Mouse (Mus musculus) liver, postnatal 0 days (tissue): ENCODE data around the gene Xaf1. TPM values are rescaled to one million over a fixed set of nuclear protein-coding genes. Genes with fewer than 3 reads are reported as not detected.

ENCODE experiments used
- ATAC-seq: fragments of 200-750 bp; cut with Nextera tagmentation; 2 replicates; pipeline ENCODE4 v1.8.0; 2017; ENCODE audit warnings: mild to moderate bottlenecking, moderate library complexity
- DNase-seq: peaks from one replicate; pipeline ENCODE4 v3.0.0-alpha.2; 2016
- H3K27ac ChIP-seq: fragments of 300-500 bp; sonication (generic); 2 replicates; pipeline ENCODE4 v1.5.1; 2014; ENCODE audit warnings: antibody characterized with exemption, moderate library complexity, mild to moderate bottlenecking, low read depth
- H3K27me3 ChIP-seq: fragments of 300-500 bp; sonication (generic); 2 replicates; pipeline ENCODE4 v1.6.1; 2014; ENCODE audit warnings: low read length, control low read depth, mixed read lengths; ENCODE audit not compliant: insufficient read depth
- H3K36me3 ChIP-seq: fragments of 300-500 bp; sonication (generic); replicated peaks from 2 replicates; pipeline ENCODE4 v1.6.1; 2014; ENCODE audit warnings: mild to moderate bottlenecking, control low read depth, low read length, moderate library complexity, mixed read lengths; ENCODE audit not compliant: insufficient read depth
- H3K4me1 ChIP-seq: fragments of 300-500 bp; sonication (generic); 2 replicates; pipeline ENCODE4 v1.6.1; 2014; ENCODE audit warnings: antibody characterized with exemption, mild to moderate bottlenecking, control low read depth; ENCODE audit not compliant: insufficient read depth
- H3K4me2 ChIP-seq: fragments of 300-500 bp; sonication (generic); 2 replicates; pipeline ENCODE4 v1.6.1; 2014; ENCODE audit warnings: low read depth, mild to moderate bottlenecking, low read length, moderate library complexity, mixed read lengths
- H3K4me3 ChIP-seq: fragments of 300-500 bp; sonication (generic); 2 replicates; pipeline ENCODE4 v1.5.1; 2014; ENCODE audit warnings: low read depth, low read length
- H3K9ac ChIP-seq: fragments of 300-500 bp; sonication (generic); replicated peaks from 2 replicates; pipeline ENCODE4 v1.6.1; 2014; ENCODE audit warnings: mild to moderate bottlenecking, moderate library complexity
- H3K9me3 ChIP-seq: fragments of 300-500 bp; sonication (generic); 2 replicates; pipeline ENCODE4 v1.6.1; 2016; ENCODE audit warnings: mild to moderate bottlenecking, control low read depth, low read length, mixed read lengths
- CTCF ChIP-seq: sonication (generic); IDR thresholded peaks from 2 replicates; pipeline ENCODE4 v1.5.1; 2016; ENCODE audit warnings: antibody characterized with exemption, low read depth
- EP300 ChIP-seq: IDR thresholded peaks from 2 replicates; pipeline ENCODE4 v1.6.1; 2016; ENCODE audit warnings: antibody characterized with exemption, low read depth, mild to moderate bottlenecking
- WGBS: fragments of 180-500 bp; shearing (Covaris S2); extraction: QIAGEN DNeasy Blood & Tissue Kit; methylation state at CpG from one replicate; pipeline ENCODE4 v1.1.7; 2014; ENCODE audit not compliant: insufficient replicate concordance; 5-methylcytosine and 5-hydroxymethylcytosine counted together
- polyA plus RNA-seq: library from polyadenylated mRNA; unstranded; fragments of >200 nt; fragmentation: Nextera tagmentation; extraction: Ambion mirVana; gene quantifications from 2 replicates; pipeline ENCODE4 v1.2.1, GENCODE M21; 2015

The Xaf1 gene
- polyA plus RNA-seq, 1 experiment from 2014 or later = 11.7 TPM

DNA sequence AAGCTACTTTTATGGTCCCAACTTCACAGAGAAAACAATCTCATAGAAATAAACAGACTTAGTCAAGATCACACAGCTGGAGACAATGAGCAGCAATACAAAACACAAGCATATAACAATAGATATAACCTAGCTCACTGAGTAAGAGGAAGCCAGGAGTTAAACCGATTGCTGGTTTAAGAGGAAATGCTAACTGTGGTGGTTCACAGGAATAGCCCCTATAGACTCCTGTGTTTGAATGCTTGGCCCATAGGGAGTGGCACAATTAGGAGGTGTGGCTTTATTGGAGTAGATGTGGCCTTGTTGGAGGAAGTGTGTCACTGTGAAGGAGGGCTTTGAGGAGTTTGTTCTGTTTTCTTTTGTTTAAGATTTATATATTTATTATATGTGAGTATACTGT, 50.8 kb downstream of the Xaf1 start:
- WGBS = 20% methylated on average over 1 of the region's 1 CpGs
- 0 out of 2 replicates have a peak, but pooled peaks cover 2% of the 10 kb centered on the region for H3K27me3 ChIP-seq
- H3K4me3 ChIP-seq = no peak overlapping the region
- no peak overlapping the region for H3K27ac ChIP-seq
- H3K4me2 ChIP-seq = no peak overlapping the region
- no peaks in the 10 kb centered on the region for H3K36me3 ChIP-seq
- no peaks in the 10 kb centered on the region for H3K9me3 ChIP-seq
- peaks cover 3% of the 10 kb centered on the region; the same call in 1 of the 2 replicates for H3K4me1 ChIP-seq
- no peak overlapping the region for H3K9ac ChIP-seq
- TF ChIP-seq EP300 = no peak
- no peak for TF ChIP-seq CTCF
- DNase-seq = no peak
- ATAC-seq = no peak

DNA sequence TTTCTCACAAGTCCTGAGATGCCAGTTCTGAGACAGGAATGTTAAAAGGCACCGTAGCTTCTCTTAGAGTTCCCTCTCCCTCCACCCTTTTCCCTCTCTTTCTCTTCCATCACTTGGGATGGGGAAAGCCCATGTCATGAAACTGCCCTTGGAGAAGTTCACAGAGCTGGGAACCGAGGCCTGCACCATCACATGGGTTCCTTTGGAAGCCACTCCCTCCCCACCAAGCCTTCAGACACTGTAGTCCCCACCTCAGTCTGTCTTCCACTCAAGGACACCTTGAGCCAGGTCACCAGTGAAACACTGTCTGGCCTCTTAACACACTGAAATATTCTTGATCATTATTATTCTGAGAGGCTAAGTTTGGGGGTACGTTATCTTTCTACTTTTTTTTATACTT, 51.8 kb downstream of the Xaf1 start:
- ATAC-seq (no peak), DNase-seq (no peak)
- 69% methylated on average over 3 of the region's 3 CpGs for WGBS

DNA sequence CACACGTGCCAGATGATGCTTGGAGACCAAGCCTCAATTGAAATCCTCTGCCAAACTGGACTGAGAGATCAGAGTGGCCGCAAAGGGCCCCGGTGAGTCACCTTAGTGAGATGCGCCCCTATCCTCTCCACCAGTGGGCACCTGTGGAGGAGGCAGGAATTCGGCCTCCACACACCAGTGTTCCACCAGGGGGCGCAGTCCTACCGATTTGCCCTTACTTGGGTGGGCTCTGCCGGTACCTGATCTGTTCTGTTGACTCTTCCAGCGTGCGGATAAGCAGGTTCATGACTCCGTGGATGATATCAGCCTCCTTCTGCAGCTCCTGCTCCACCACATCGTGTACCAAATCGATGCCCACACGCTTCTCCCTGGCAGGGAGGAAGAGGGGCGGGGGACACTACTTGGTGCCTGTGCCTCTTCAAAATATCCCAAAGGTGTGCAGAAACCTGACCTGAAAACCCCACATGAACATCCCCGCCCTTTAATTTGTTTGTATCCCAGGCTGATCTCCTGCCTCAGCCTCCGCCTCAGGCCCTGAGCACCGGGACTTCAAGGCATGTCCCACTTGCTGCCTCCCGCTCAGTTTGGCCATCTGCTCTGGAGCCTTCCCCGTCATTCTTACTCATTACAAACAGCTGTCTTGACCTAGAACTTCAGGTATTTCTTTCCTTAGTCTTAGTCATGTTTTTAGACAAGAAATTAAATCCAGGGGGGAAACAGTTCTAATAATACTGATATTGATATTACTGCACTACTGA, 53.7 kb downstream of the Xaf1 start:
- no peaks in the 10 kb centered on the region for H3K9me3 ChIP-seq
- H3K36me3 ChIP-seq = no peaks in the 10 kb centered on the region
- H3K4me3 ChIP-seq = no peak overlapping the region
- no peak overlapping the region for H3K9ac ChIP-seq
- TF ChIP-seq CTCF (peak; percentile 92), EP300 (no peak)
- peak; percentile 81 for DNase-seq
- H3K4me1 ChIP-seq = peaks cover 3% of the 10 kb centered on the region; the same call in 1 of the 2 replicates
- no peak overlapping the region for H3K27ac ChIP-seq
- ATAC-seq = no peak
- 0 out of 2 replicates have a peak, but pooled peaks cover 2% of the 10 kb centered on the region for H3K27me3 ChIP-seq
- H3K4me2 ChIP-seq = peak overlapping the region; percentile 23; the same call in 1 of the 2 replicates
- 24% methylated on average over 20 of the region's 20 CpGs for WGBS

More for the DNA sequence above, 51.8 kb downstream of the Xaf1 start:
- Histone ChIP-seq H3K9me3 (no peaks in the 10 kb centered on the region), H3K4me3 (no peak overlapping the region), H3K27me3 (0 out of 2 replicates have a peak, but pooled peaks cover 2% of the 10 kb centered on the region), H3K27ac (no peak overlapping the region), H3K9ac (no peak overlapping the region), H3K36me3 (no peaks in the 10 kb centered on the region), H3K4me2 (no peak overlapping the region), H3K4me1 (peaks cover 3% of the 10 kb centered on the region; the same call in 1 of the 2 replicates)
- TF ChIP-seq CTCF (no peak), EP300 (no peak)

DNA sequence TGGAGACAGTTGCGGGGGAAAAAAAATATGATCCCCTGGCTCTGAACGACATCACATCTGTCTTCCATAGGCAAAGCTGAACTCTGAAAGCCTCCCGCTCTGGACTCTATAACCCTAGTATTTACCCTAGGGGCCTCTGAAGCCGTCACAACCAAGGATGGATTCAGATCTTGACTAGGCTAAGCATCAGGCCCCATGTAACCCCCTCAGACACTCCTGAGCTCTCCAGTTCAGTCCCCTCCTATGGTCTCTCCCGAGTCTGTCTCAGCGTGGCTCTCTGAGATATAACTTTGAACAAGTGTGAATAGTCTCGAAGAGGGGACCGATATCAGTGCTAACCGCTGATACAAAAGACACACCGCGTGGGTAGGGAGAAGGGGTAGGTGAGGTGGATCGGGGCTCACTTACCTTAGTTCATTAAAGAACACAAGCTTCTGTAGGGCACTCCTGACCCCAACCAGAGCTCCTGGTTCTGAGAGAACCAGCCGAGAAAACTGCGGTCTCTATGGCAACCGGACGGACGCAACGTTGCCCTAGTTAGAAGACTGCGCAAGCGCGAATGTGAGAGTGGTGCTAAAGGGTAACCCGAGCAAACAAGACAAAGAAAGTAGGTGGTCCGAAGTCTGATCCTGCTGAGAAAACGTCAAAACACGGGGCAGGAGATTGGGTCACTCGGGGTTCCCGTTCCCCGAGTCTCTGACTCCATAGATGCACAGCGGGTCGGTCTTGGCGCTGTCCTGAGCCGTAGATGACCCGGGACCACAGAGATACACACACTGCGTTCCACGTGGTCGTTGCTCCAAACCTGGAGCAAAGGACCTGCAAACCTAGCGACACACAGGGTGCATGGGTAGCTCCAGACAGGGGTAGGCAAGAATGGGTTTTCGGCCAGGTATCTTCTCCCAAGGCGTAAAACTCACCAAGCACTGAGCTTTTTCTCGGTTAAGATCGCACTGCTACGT, 60.2 kb downstream of the Xaf1 start:
- Histone ChIP-seq H3K9ac (peak overlapping the region; percentile 30; the same call in 1 of the 2 replicates), H3K4me1 (peaks cover 8% of the 10 kb centered on the region)
- ATAC-seq = peak; percentile 64; the same call in 1 of the 2 replicates

DNA sequence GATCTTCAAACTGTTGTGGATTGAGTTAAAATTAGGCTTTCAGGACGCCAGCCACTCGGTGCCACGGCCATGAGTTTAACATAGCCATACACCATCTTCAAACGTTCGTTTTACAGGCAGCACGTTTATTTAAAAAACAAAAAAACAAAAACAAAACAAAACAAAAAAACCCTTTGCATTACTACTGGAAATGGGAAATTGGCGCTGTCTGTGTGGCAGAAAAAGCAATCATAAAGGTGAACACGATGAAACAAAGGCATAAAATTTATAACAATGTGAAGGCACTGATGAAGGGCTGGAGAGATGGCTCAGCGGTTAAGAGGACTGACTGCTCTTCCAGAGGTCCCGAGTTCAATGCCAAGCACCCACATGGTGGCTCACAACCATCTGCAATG, 60.9 kb downstream of the Xaf1 start, which contains the start of gene Tekt1:
Gene Tekt1, minus strand, starts transcription at position 96 of the 395 bp plus-strand sequence.
- Histone ChIP-seq H3K27ac (no peak within 1 kb of the TSS), H3K9ac (peak within 1 kb of the TSS; percentile 30; the same call in 1 of the 2 replicates), H3K4me1 (peaks cover 8% of the 10 kb centered on the region), H3K36me3 (no peaks in the 10 kb centered on the region), H3K4me3 (peak within 1 kb of the TSS; percentile 32), H3K27me3 (0 out of 2 replicates have a peak, but pooled peaks cover 6% of the 10 kb centered on the region), H3K4me2 (peak within 1 kb of the TSS; percentile 79), H3K9me3 (no peaks in the 10 kb centered on the region)
- 29% methylated on average over 10 of the region's 10 CpGs for WGBS
- no peak for ATAC-seq
- no peak for DNase-seq
- TF ChIP-seq CTCF = no peak
- TF ChIP-seq EP300 = no peak

More for the DNA sequence above, 60.2 kb downstream of the Xaf1 start:
- H3K36me3 ChIP-seq = no peaks in the 10 kb centered on the region
- H3K4me3 ChIP-seq = peak overlapping the region; percentile 32
- no peak overlapping the region for H3K27ac ChIP-seq
- H3K27me3 ChIP-seq = 0 out of 2 replicates have a peak, but pooled peaks cover 7% of the 10 kb centered on the region
- peak; percentile 66 for DNase-seq
- no peak for TF ChIP-seq CTCF
- WGBS = 11% methylated on average over 42 of the region's 42 CpGs
- H3K9me3 ChIP-seq = no peaks in the 10 kb centered on the region
- peak overlapping the region; percentile 79 for H3K4me2 ChIP-seq

Other genes starting within 250 kb of the Xaf1 start
- 0.02 TPM in 1 of 2 replicates, not detected in the other for gene Pitpnm3, start 165.9 kb upstream of the Xaf1 start, polyA plus RNA-seq
- gene Gm43951, start 94.8 kb upstream of the Xaf1 start, polyA plus RNA-seq = not detected in 2 replicates
- gene 4933427D14Rik, start 94.2 kb upstream of the Xaf1 start, polyA plus RNA-seq = 1.7 and 1.8 TPM in 2 replicates
- gene Txndc17, start 94.1 kb upstream of the Xaf1 start, polyA plus RNA-seq = 71.3 and 76.8 TPM in 2 replicates
- 12.2 and 12.5 TPM in 2 replicates for gene Med31, start 86.0 kb upstream of the Xaf1 start, polyA plus RNA-seq
- gene Slc13a5, start 34.4 kb upstream of the Xaf1 start, polyA plus RNA-seq = not detected in 2 replicates
- gene Fbxo39, start 12.8 kb downstream of the Xaf1 start, polyA plus RNA-seq = not detected in 2 replicates
- 0.07 TPM in 1 of 2 replicates, not detected in the other for gene Tekt1, start 60.8 kb downstream of the Xaf1 start, polyA plus RNA-seq
- 3.5 and 4.0 TPM in 2 replicates for gene Smtnl2, start 110.1 kb downstream of the Xaf1 start, polyA plus RNA-seq
- 0.79 and 1.2 TPM in 2 replicates for gene Ggt6, start 133.9 kb downstream of the Xaf1 start, polyA plus RNA-seq
- 40.2 and 44.5 TPM in 2 replicates for gene Mybbp1a, start 139.7 kb downstream of the Xaf1 start, polyA plus RNA-seq
- gene Spns2, start 188.3 kb downstream of the Xaf1 start, polyA plus RNA-seq = 4.1 and 4.9 TPM in 2 replicates
- 1.8 and 1.9 TPM in 2 replicates for gene Spns3, start 248.9 kb downstream of the Xaf1 start, polyA plus RNA-seq